Mouse (Mus musculus): Measurements from ENCODE around the gene Lars2.
"Not testable (repeated sequence)": the region's sequence is repeated elsewhere in the genome, so short reads cannot be mapped to it uniquely, and the experiment has no call there.

Gene Lars2

GRCm38 (mm10) chr9:123366708-123367385 lies at the start of gene Lars2:
Lars2 (plus strand) TSS chr9:123366927.
- DNase-seq (ENCODE audit: low read depth, low spot score), result peak; percentile 89

- no peak for DNase-seq (ENCODE audit: low read depth, low spot score)
These were observed 40.6 kb upstream of the Lars2 start for GRCm38 (mm10) chr9:123326106-123326505.

- DNase-seq (ENCODE audit: low read depth, low spot score), result no peak
These were observed 38.4 kb upstream of the Lars2 start for GRCm38 (mm10) chr9:123328336-123328735.

GRCm38 (mm10) chr9:123329831-123330230 lies 36.9 kb upstream of the Lars2 start:
- no peak for DNase-seq (ENCODE audit: low read depth, low spot score)

- not testable (repeated sequence) for DNase-seq (ENCODE audit: low read depth, low spot score)
These were observed 36.5 kb upstream of the Lars2 start for GRCm38 (mm10) chr9:123330271-123330670.

- DNase-seq (ENCODE audit: low read depth, low spot score), result no peak
These were observed 33.2 kb upstream of the Lars2 start for GRCm38 (mm10) chr9:123333479-123333878.

- DNase-seq (ENCODE audit: low read depth, low spot score), result no peak
These were observed 31.6 kb upstream of the Lars2 start for GRCm38 (mm10) chr9:123335044-123335670.

- DNase-seq (ENCODE audit: low read depth, low spot score), result no peak
These were observed 27.0 kb upstream of the Lars2 start for GRCm38 (mm10) chr9:123339651-123340144.

- DNase-seq (ENCODE audit: low read depth, low spot score), result no peak
These were observed 25.5 kb upstream of the Lars2 start for GRCm38 (mm10) chr9:123341256-123341655.

GRCm38 (mm10) chr9:123343069-123343468 lies 23.7 kb upstream of the Lars2 start:
- no peak for DNase-seq (ENCODE audit: low read depth, low spot score)

GRCm38 (mm10) chr9:123349286-123349685 lies 17.4 kb upstream of the Lars2 start:
- not testable (repeated sequence) for DNase-seq (ENCODE audit: low read depth, low spot score)

- DNase-seq (ENCODE audit: low read depth, low spot score), result no peak
These were observed 6.7 kb upstream of the Lars2 start for GRCm38 (mm10) chr9:123359981-123360380.

GRCm38 (mm10) chr9:123365353-123365752 lies 1.4 kb upstream of the Lars2 start:
- no peak for DNase-seq (ENCODE audit: low read depth, low spot score)

- no peak for DNase-seq (ENCODE audit: low read depth, low spot score)
These were observed 602 bp upstream of the Lars2 start for GRCm38 (mm10) chr9:123365942-123366707.

GRCm38 (mm10) chr9:123367636-123368035 lies 909 bp downstream of the Lars2 start:
- DNase-seq (ENCODE audit: low read depth, low spot score), result no peak

GRCm38 (mm10) chr9:123382399-123382798 lies 15.7 kb downstream of the Lars2 start:
- no peak for DNase-seq (ENCODE audit: low read depth, low spot score)

- no peak for DNase-seq (ENCODE audit: low read depth, low spot score)
These were observed 18.0 kb downstream of the Lars2 start for GRCm38 (mm10) chr9:123384696-123385095.

- no peak for DNase-seq (ENCODE audit: low read depth, low spot score)
These were observed 18.8 kb downstream of the Lars2 start for GRCm38 (mm10) chr9:123385352-123386198.

- DNase-seq (ENCODE audit: low read depth, low spot score), result no peak
These were observed 19.6 kb downstream of the Lars2 start for GRCm38 (mm10) chr9:123386347-123386746.

- not testable (repeated sequence) for DNase-seq (ENCODE audit: low read depth, low spot score)
These were observed 21.6 kb downstream of the Lars2 start for GRCm38 (mm10) chr9:123388087-123389007.
